ENCODE assay signal across 9 mouse cellular contexts in the genomic region with DNA sequence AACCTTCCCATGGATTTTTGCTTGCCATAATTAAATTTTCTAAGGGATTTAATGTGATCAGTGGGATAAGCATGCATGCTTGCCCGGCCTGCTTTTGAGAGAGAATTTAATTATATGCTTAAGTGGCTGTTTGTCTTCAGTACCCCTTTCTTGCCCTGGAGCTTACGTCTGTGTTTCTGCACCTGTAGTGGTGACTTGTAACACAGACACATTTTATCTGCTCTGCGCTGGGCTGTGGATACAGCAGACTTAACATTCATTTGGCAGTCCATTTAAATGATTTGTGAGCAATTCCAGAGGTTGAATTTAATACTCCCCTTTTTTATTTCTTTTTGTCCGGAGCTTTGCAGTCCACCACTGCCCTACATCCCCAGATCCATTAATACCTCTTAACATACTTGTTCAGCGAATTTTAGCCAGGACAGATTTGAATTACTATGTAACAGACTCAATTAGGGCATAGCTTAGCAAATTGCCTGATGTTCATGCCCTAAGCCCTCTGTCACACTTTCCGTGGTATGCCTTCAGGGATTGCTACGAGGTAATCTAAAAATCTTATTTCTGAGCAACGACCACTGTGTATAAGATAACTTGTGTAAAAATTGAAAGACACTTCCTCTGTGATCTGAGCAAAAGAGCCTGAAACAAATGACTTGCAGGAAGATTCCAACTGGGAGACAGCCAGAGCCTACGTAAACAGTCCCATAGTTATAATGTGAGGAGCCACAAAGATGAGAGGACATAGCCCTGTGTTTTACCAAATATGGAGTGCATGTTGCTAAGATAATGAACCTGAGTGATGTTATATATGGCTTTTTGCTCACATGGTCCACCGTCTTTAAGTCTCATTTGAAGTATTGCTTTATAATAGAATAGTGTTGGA.
DNase-seq lines count a peak whose midpoint lies in the region; ATAC-seq and TF ChIP-seq lines count a peak whose summit lies in the region.
"Had no signal": no experiment of that assay in that cellular context is flagged by ENCODE, and none has a peak within 500 bp of the region (broad histone marks: within the 10 kb centered on the region; RNA-seq: fewer than 3 reads in every experiment).

No protein-coding gene starts in this region.

- peak; percentile 55; the same call in 1 of the 2 replicates for ATAC-seq in lung, embryonic 14.5 days (ENCODE audit: insufficient read depth)
- ATAC-seq in forebrain, embryonic 11.5 days (replicated peaks; ENCODE audit: low FRiP score): peak; percentile 43; the same call in 1 of the 2 replicates
- no peak for ATAC-seq in hindbrain, embryonic 14.5 days (ENCODE audit: low FRiP score)
- ATAC-seq in neural tube, embryonic 14.5 days (ENCODE audit: low read depth): peak; percentile 73; the same call in 1 of the 2 replicates

- TF ChIP-seq CTCF in lung, embryonic 14.5 days (IDR thresholded peaks at IDR 0.05; ENCODE audit: low read depth): no peak

- intact Hi-C loops in gastrocnemius, postnatal 14 days (cut with DNase I; ENCODE audit: low total_unique reads): no loop called here

- no peaks in the 10 kb centered on the region for H3K9me3 ChIP-seq in lung, embryonic 14.5 days (ENCODE audit: low read depth, low read length)
- H3K9me3 ChIP-seq in forebrain, embryonic 11.5 days (ENCODE audit: control insufficient read depth, low read length): no peaks in the 10 kb centered on the region
- H3K9me3 ChIP-seq in hindbrain, embryonic 14.5 days (ENCODE audit: control insufficient read depth, low read length): no peaks in the 10 kb centered on the region
- no peaks in the 10 kb centered on the region for H3K9me3 ChIP-seq in neural tube, embryonic 14.5 days (ENCODE audit: control insufficient read depth, low read length)

- no peaks in the 10 kb centered on the region for H3K27me3 ChIP-seq in lung, embryonic 14.5 days (ENCODE audit: insufficient read depth, low read length)
- no peaks in the 10 kb centered on the region for H3K27me3 ChIP-seq in forebrain, embryonic 11.5 days (ENCODE audit: control insufficient read depth, insufficient read depth, low read length)
- no peaks in the 10 kb centered on the region for H3K27me3 ChIP-seq in hindbrain, embryonic 14.5 days (ENCODE audit: control insufficient read depth, insufficient read depth, low read length)
- no peaks in the 10 kb centered on the region for H3K27me3 ChIP-seq in neural tube, embryonic 14.5 days (ENCODE audit: control insufficient read depth, insufficient read depth, low read length)

- 49% methylated on average over 10 of the region's 10 CpGs for WGBS in lung, embryonic 14.5 days
- WGBS in forebrain, embryonic 11.5 days: 47% methylated on average over 10 of the region's 10 CpGs
- WGBS in hindbrain, embryonic 14.5 days: 33% methylated on average over 10 of the region's 10 CpGs
- 41% methylated on average over 10 of the region's 10 CpGs for WGBS in neural tube, embryonic 14.5 days

- H3K4me1 ChIP-seq in lung, embryonic 14.5 days (ENCODE audit: insufficient read depth): no peaks in the 10 kb centered on the region
- peaks cover 2% of the 10 kb centered on the region; the same call in 1 of the 2 replicates for H3K4me1 ChIP-seq in forebrain, embryonic 11.5 days (replicated peaks; ENCODE audit: control insufficient read depth, insufficient read depth, low read length)
- H3K4me1 ChIP-seq in hindbrain, embryonic 14.5 days (replicated peaks; ENCODE audit: control insufficient read depth, insufficient read depth, low read length): peaks cover 29% of the 10 kb centered on the region
- H3K4me1 ChIP-seq in neural tube, embryonic 14.5 days (ENCODE audit: control insufficient read depth, insufficient read depth, low read length): peaks cover 4% of the 10 kb centered on the region; the same call in 1 of the 2 replicates

- H3K27ac ChIP-seq in lung, embryonic 14.5 days (ENCODE audit: low read depth): peak overlapping the region; percentile 24; the same call in 1 of the 2 replicates
- H3K27ac ChIP-seq in forebrain, embryonic 11.5 days (ENCODE audit: low read depth, low read length): peak overlapping the region; percentile 53
- H3K27ac ChIP-seq in hindbrain, embryonic 14.5 days: peak overlapping the region; percentile 49
- peak overlapping the region; percentile 28; the same call in 1 of the 2 replicates for H3K27ac ChIP-seq in neural tube, embryonic 14.5 days (ENCODE audit: low read depth, low read length)

- no peak overlapping the region for H3K4me2 ChIP-seq in lung, embryonic 14.5 days
- no peak overlapping the region for H3K4me2 ChIP-seq in forebrain, embryonic 11.5 days (ENCODE audit: low read depth, low read length, severe bottlenecking)
- H3K4me2 ChIP-seq in hindbrain, embryonic 14.5 days (replicated peaks): no peak overlapping the region; the same call in 1 of the 2 replicates
- no peak overlapping the region for H3K4me2 ChIP-seq in neural tube, embryonic 14.5 days (ENCODE audit: low read depth, low read length)

- peaks cover 45% of the 10 kb centered on the region for H3K36me3 ChIP-seq in lung, embryonic 14.5 days (ENCODE audit: insufficient read depth)
- H3K36me3 ChIP-seq in forebrain, embryonic 11.5 days (ENCODE audit: control insufficient read depth, insufficient read depth, low read length): no peaks in the 10 kb centered on the region
- H3K36me3 ChIP-seq in hindbrain, embryonic 14.5 days (replicated peaks; ENCODE audit: control insufficient read depth, insufficient read depth): no peaks in the 10 kb centered on the region
- H3K36me3 ChIP-seq in neural tube, embryonic 14.5 days (ENCODE audit: control insufficient read depth, insufficient read depth, low read length): no peaks in the 10 kb centered on the region

- H3K4me3 ChIP-seq in lung, embryonic 14.5 days (ENCODE audit: low read depth, low read length): no peak overlapping the region
- H3K4me3 ChIP-seq in forebrain, embryonic 11.5 days (ENCODE audit: low read depth, low read length): no peak overlapping the region
- no peak overlapping the region for H3K4me3 ChIP-seq in hindbrain, embryonic 14.5 days (replicated peaks; ENCODE audit: low read length)
- H3K4me3 ChIP-seq in neural tube, embryonic 14.5 days (ENCODE audit: low read depth, low read length): no peak overlapping the region

- H3K9ac ChIP-seq in lung, embryonic 14.5 days: no peak overlapping the region
- H3K9ac ChIP-seq in forebrain, embryonic 11.5 days (ENCODE audit: low read length): no peak overlapping the region
- H3K9ac ChIP-seq in hindbrain, embryonic 14.5 days: no peak overlapping the region
- H3K9ac ChIP-seq in neural tube, embryonic 14.5 days (replicated peaks; ENCODE audit: low read depth, low read length): no peak overlapping the region

- peak; percentile 66 for DNase-seq in lung, embryonic 14.5 days
- DNase-seq in lung, postnatal 14 days: no peak
- DNase-seq in forebrain, embryonic 11.5 days (ENCODE audit: low spot score): no peak
- DNase-seq in hindbrain, embryonic 14.5 days (ENCODE audit: low spot score): no peak
- DNase-seq in gastrocnemius, postnatal 14 days: no peak
- no peak for DNase-seq in urinary bladder, postnatal 14 days (ENCODE audit: low spot score)
- DNase-seq: cerebellum, adult 2 months; thymus, postnatal 14 days had no signal
